Mouse (Mus musculus) neural tube, embryonic 12.5 days (tissue): Measurements from ENCODE around the gene Tcl1b4. TPM values are rescaled to one million over a fixed set of nuclear protein-coding genes. Genes with fewer than 3 reads are reported as not detected.
"Not testable (repeated sequence)": the region's sequence is repeated elsewhere in the genome, so short reads cannot be mapped to it uniquely, and the experiment has no call there.

Experiments used
- ATAC-seq: fragments of 200-750 bp; cut with Nextera tagmentation; 2 replicates; pipeline ENCODE4 v1.8.0; 2017; ENCODE audit warnings: low read depth, mild to moderate bottlenecking, moderate TSS enrichment, moderate library complexity; ENCODE audit not compliant: low FRiP score
- H3K27ac ChIP-seq: fragments of 300-500 bp; sonication (generic); 2 replicates; pipeline ENCODE4 v1.5.1; 2016
- H3K27me3 ChIP-seq: fragments of 300-500 bp; sonication (generic); replicated peaks from 2 replicates; pipeline ENCODE4 v1.6.1; 2016; ENCODE audit warnings: mild to moderate bottlenecking
- H3K36me3 ChIP-seq: fragments of 300-500 bp; sonication (generic); 2 replicates; pipeline ENCODE4 v1.6.1; 2016; ENCODE audit warnings: mild to moderate bottlenecking
- H3K4me1 ChIP-seq: fragments of 300-500 bp; sonication (generic); 2 replicates; pipeline ENCODE4 v1.6.1; 2016
- H3K4me2 ChIP-seq: fragments of 300-500 bp; sonication (generic); replicated peaks from 2 replicates; pipeline ENCODE4 v1.6.1; 2016; ENCODE audit warnings: mild to moderate bottlenecking
- H3K4me3 ChIP-seq: fragments of 300-500 bp; sonication (generic); 2 replicates; pipeline ENCODE4 v1.5.1; 2016
- H3K9ac ChIP-seq: fragments of 300-500 bp; sonication (generic); 2 replicates; pipeline ENCODE4 v1.6.1; 2016; ENCODE audit warnings: mild to moderate bottlenecking
- H3K9me3 ChIP-seq: fragments of 300-500 bp; sonication (generic); 2 replicates; pipeline ENCODE4 v1.6.1; 2016; ENCODE audit warnings: mild to moderate bottlenecking
- WGBS: fragments of 180-500 bp; shearing (Covaris S2); methylation state at CpG from one replicate; pipeline ENCODE4 v1.1.7; 2016; 5-methylcytosine and 5-hydroxymethylcytosine counted together
- polyA plus RNA-seq: library from polyadenylated mRNA; unstranded; fragments of >200 nt; fragmentation: Nextera tagmentation; extraction: Ambion mirVana; gene quantifications from 2 replicates; pipeline ENCODE4 v1.2.1, GENCODE M21; 2016

Gene Tcl1b4
- polyA plus RNA-seq = not detected in 2 replicates

- H3K27me3 ChIP-seq, ATAC-seq: not testable (repeated sequence)
- 94% methylated on average over 1 of the region's 1 CpGs for WGBS
These were observed at the start of gene Tcl1b4 for GRCm38 (mm10) chr12:105201657-105202056. TSS of gene Tcl1b4 (plus strand) at chr12:105201957.

GRCm38 (mm10) chr12:105155286-105155685, 46.5 kb upstream of the Tcl1b4 start:
- not testable (repeated sequence) for H3K27me3 ChIP-seq, H3K27ac ChIP-seq, H3K4me1 ChIP-seq, H3K9me3 ChIP-seq, H3K4me2 ChIP-seq, ATAC-seq, H3K4me3 ChIP-seq, H3K36me3 ChIP-seq, H3K9ac ChIP-seq
- WGBS = 89% methylated on average over 4 of the region's 4 CpGs

More at GRCm38 (mm10) chr12:105201657-105202056, at the start of gene Tcl1b4:
- H3K4me1 ChIP-seq, H3K4me3 ChIP-seq, H3K9me3 ChIP-seq, H3K4me2 ChIP-seq, H3K9ac ChIP-seq, H3K27ac ChIP-seq, H3K36me3 ChIP-seq: not testable (repeated sequence)

- Histone ChIP-seq H3K27ac (no peak overlapping the region), H3K4me2 (no peak overlapping the region), H3K27me3 (no peaks in the 10 kb centered on the region), H3K9ac (no peak overlapping the region), H3K36me3 (no peaks in the 10 kb centered on the region), H3K4me3 (no peak overlapping the region), H3K9me3 (no peaks in the 10 kb centered on the region), H3K4me1 (no peaks in the 10 kb centered on the region)
- WGBS = 88% methylated on average over 6 of the region's 6 CpGs
- no peak for ATAC-seq
These were observed 42.9 kb upstream of the Tcl1b4 start for GRCm38 (mm10) chr12:105158842-105159241.

- no peaks in the 10 kb centered on the region for H3K9me3 ChIP-seq
- H3K4me1 ChIP-seq = no peaks in the 10 kb centered on the region
- no peaks in the 10 kb centered on the region for H3K27me3 ChIP-seq
- no peaks in the 10 kb centered on the region for H3K36me3 ChIP-seq
- no peak within 1 kb of the TSS for H3K9ac ChIP-seq
- 82% methylated on average over 4 of the region's 4 CpGs for WGBS
- no peak within 1 kb of the TSS for H3K4me2 ChIP-seq
- no peak for ATAC-seq
- no peak within 1 kb of the TSS for H3K4me3 ChIP-seq
- no peak within 1 kb of the TSS for H3K27ac ChIP-seq
These were observed 42.4 kb upstream of the Tcl1b4 start, which contains the start of gene Tcl1b1 for GRCm38 (mm10) chr12:105159390-105159789. TSS of gene Tcl1b1 (plus strand) at chr12:105159690.

- no peak overlapping the region for H3K27ac ChIP-seq
- H3K4me3 ChIP-seq = no peak overlapping the region
- H3K4me1 ChIP-seq = no peaks in the 10 kb centered on the region
- H3K4me2 ChIP-seq = no peak overlapping the region
- no peaks in the 10 kb centered on the region for H3K36me3 ChIP-seq
- WGBS = 75% methylated on average over 3 of the region's 3 CpGs
- no peak for ATAC-seq
- H3K9me3 ChIP-seq = no peaks in the 10 kb centered on the region
- no peaks in the 10 kb centered on the region for H3K27me3 ChIP-seq
- H3K9ac ChIP-seq = no peak overlapping the region
These were observed 35.0 kb upstream of the Tcl1b4 start for GRCm38 (mm10) chr12:105166734-105167133.

- Histone ChIP-seq H3K4me2 (no peak overlapping the region), H3K9me3 (no peaks in the 10 kb centered on the region), H3K36me3 (no peaks in the 10 kb centered on the region), H3K4me3 (no peak overlapping the region), H3K27ac (no peak overlapping the region), H3K4me1 (no peaks in the 10 kb centered on the region), H3K27me3 (no peaks in the 10 kb centered on the region), H3K9ac (no peak overlapping the region)
- no peak for ATAC-seq
- 92% methylated on average over 2 of the region's 2 CpGs for WGBS
These were observed 28.4 kb upstream of the Tcl1b4 start for GRCm38 (mm10) chr12:105173366-105173765.

GRCm38 (mm10) chr12:105174318-105174717, 27.4 kb upstream of the Tcl1b4 start:
- H3K9ac ChIP-seq, ATAC-seq, H3K4me2 ChIP-seq, H3K27me3 ChIP-seq, H3K27ac ChIP-seq, H3K9me3 ChIP-seq, H3K36me3 ChIP-seq, H3K4me3 ChIP-seq, H3K4me1 ChIP-seq: not testable (repeated sequence)
- WGBS = 37% methylated on average over 2 of the region's 2 CpGs

GRCm38 (mm10) chr12:105176044-105176443, 25.7 kb upstream of the Tcl1b4 start, which contains the start of gene Tcl1b5:
TSS of gene Tcl1b5 (plus strand) at chr12:105176344.
- ATAC-seq = not testable (repeated sequence)

GRCm38 (mm10) chr12:105181040-105181644, 20.6 kb upstream of the Tcl1b4 start:
- H3K27me3 ChIP-seq, H3K4me3 ChIP-seq, H3K4me1 ChIP-seq, H3K4me2 ChIP-seq, H3K9me3 ChIP-seq, ATAC-seq, H3K27ac ChIP-seq, H3K9ac ChIP-seq, H3K36me3 ChIP-seq: not testable (repeated sequence)
- WGBS = 85% methylated on average over 4 of the region's 4 CpGs

More at GRCm38 (mm10) chr12:105176044-105176443, 25.7 kb upstream of the Tcl1b4 start, which contains the start of gene Tcl1b5:
- H3K4me2 ChIP-seq, H3K9ac ChIP-seq, H3K4me3 ChIP-seq, H3K27ac ChIP-seq, H3K27me3 ChIP-seq, H3K4me1 ChIP-seq, H3K36me3 ChIP-seq, H3K9me3 ChIP-seq: not testable (repeated sequence)
- 81% methylated on average over 3 of the region's 3 CpGs for WGBS

- not testable (repeated sequence) for H3K4me3 ChIP-seq, H3K27me3 ChIP-seq, H3K9ac ChIP-seq, ATAC-seq, H3K4me2 ChIP-seq, H3K9me3 ChIP-seq, H3K4me1 ChIP-seq, H3K27ac ChIP-seq, H3K36me3 ChIP-seq
- 57% methylated on average over 2 of the region's 2 CpGs for WGBS
These were observed 12.8 kb upstream of the Tcl1b4 start for GRCm38 (mm10) chr12:105188980-105189379.

GRCm38 (mm10) chr12:105190743-105191142, 11.0 kb upstream of the Tcl1b4 start, which contains the start of gene Tcl1b3:
TSS of gene Tcl1b3 (plus strand) at chr12:105191043.
- not testable (repeated sequence) for ATAC-seq, H3K4me2 ChIP-seq

GRCm38 (mm10) chr12:105199684-105200497, 1.9 kb upstream of the Tcl1b4 start:
- not testable (repeated sequence) for H3K4me1 ChIP-seq, H3K27me3 ChIP-seq, H3K9ac ChIP-seq, H3K27ac ChIP-seq, H3K36me3 ChIP-seq, H3K4me2 ChIP-seq, H3K4me3 ChIP-seq, ATAC-seq, H3K9me3 ChIP-seq
- WGBS = 27% methylated on average over 7 of the region's 7 CpGs

More at GRCm38 (mm10) chr12:105190743-105191142, 11.0 kb upstream of the Tcl1b4 start, which contains the start of gene Tcl1b3:
- not testable (repeated sequence) for H3K4me3 ChIP-seq, H3K9me3 ChIP-seq, H3K4me1 ChIP-seq, H3K36me3 ChIP-seq, H3K27me3 ChIP-seq, H3K9ac ChIP-seq, H3K27ac ChIP-seq
- 93% methylated on average over 6 of the region's 6 CpGs for WGBS
